Mouse (Mus musculus) erythroid progenitor cell, adult 5-6 weeks (primary cell): ENCODE data around the gene Hoxa9. TPM values are rescaled to one million over a fixed set of nuclear protein-coding genes. Genes with fewer than 3 reads are reported as not detected.

Source experiments
- ATAC-seq: replicated peaks from 2 replicates; pipeline ENCODE4 v1.8.0; 2016; ENCODE audit warnings: moderate number of reproducible peaks, mild to moderate bottlenecking, moderate TSS enrichment, inconsistent platforms; ENCODE audit not compliant: poor library complexity, low FRiP score, severe bottlenecking
- total RNA-seq, 2 experiments: library from RNA; stranded (forward) in 1 of 2; stranded (reverse) in 1 of 2; fragments of 150-400 nt in 1 of 2; fragments of 186-747, 209-891 nt in 1 of 2; gene quantifications; 2 replicates each; pipeline versions ENCODE4 v1.2.3 to v1.2.4; 2015 to 2017; ENCODE audit warnings: low replicate concordance in 2 of 2

Hoxa9 gene
- total RNA-seq, 2 experiments from 2014 or later: 0.84 to 4.5 TPM

- no peak for ATAC-seq
Measured at GRCm38 (mm10) chr6:52220003-52220864, 10.7 kb downstream of the Hoxa9 start.

- no peak for ATAC-seq
Measured at GRCm38 (mm10) chr6:52219234-52219942, 11.5 kb downstream of the Hoxa9 start.

GRCm38 (mm10) chr6:52218643-52219215, 12.2 kb downstream of the Hoxa9 start:
- no peak for ATAC-seq

GRCm38 (mm10) chr6:52217895-52218642, 12.8 kb downstream of the Hoxa9 start:
- no peak for ATAC-seq

- no peak for ATAC-seq
Measured at GRCm38 (mm10) chr6:52217459-52217768, 13.5 kb downstream of the Hoxa9 start.

GRCm38 (mm10) chr6:52216691-52217458, 14.0 kb downstream of the Hoxa9 start:
- no peak for ATAC-seq

- no peak for ATAC-seq
Measured at GRCm38 (mm10) chr6:52215771-52216535, 14.9 kb downstream of the Hoxa9 start.

GRCm38 (mm10) chr6:52215070-52215469, 15.8 kb downstream of the Hoxa9 start:
- no peak for ATAC-seq

- no peak for ATAC-seq
Measured at GRCm38 (mm10) chr6:52214271-52214670, 16.6 kb downstream of the Hoxa9 start.

- ATAC-seq: no peak
Measured at GRCm38 (mm10) chr6:52213119-52213986, 17.5 kb downstream of the Hoxa9 start, which contains the start of the genes Hoxa3 and Gm28308. Hoxa3 (minus strand) TSS chr6:52213336. Gm28308 (minus strand) TSS chr6:52213339.

GRCm38 (mm10) chr6:52212556-52213118, 18.3 kb downstream of the Hoxa9 start:
- no peak for ATAC-seq

GRCm38 (mm10) chr6:52211961-52212360, 18.9 kb downstream of the Hoxa9 start:
- no peak for ATAC-seq

- no peak for ATAC-seq
Measured at GRCm38 (mm10) chr6:52211170-52211935, 19.5 kb downstream of the Hoxa9 start.

GRCm38 (mm10) chr6:52209685-52210046, 21.2 kb downstream of the Hoxa9 start:
- no peak for ATAC-seq

GRCm38 (mm10) chr6:52208868-52209684, 21.8 kb downstream of the Hoxa9 start:
- ATAC-seq: no peak
